Mouse (Mus musculus) cortical plate, adult 2 months (tissue): ENCODE measurements at regions not wholly inside any gene's neighbourhood (a gene's known extent, or its start where the extent isn't known, plus 50 kb on each side); places are given as distances from the start of the nearest gene placed in this dataset.

Experiments used
- CTCF ChIP-seq: fragments of 200-500 bp; IDR thresholded peaks from 2 replicates; pipeline ENCODE4 v1.5.1; 2011; ENCODE audit warnings: mild to moderate bottlenecking, control low read depth, low read length; ENCODE audit not compliant: insufficient read depth; ENCODE audit errors: extremely low read depth
- POLR2A ChIP-seq: fragments of 200-500 bp; IDR thresholded peaks from 2 replicates; pipeline ENCODE4 v1.6.1; 2011; ENCODE audit warnings: mild to moderate bottlenecking, low read length, control low read depth; ENCODE audit not compliant: insufficient read depth; ENCODE audit errors: extremely low read depth

- no peak for TF ChIP-seq CTCF
- TF ChIP-seq POLR2A, result no peak
Observed at GRCm38 (mm10) chr13:91368664-91369063, 91.4 kb upstream of the Ssbp2 start.
